Mouse (Mus musculus) hindbrain, embryonic 14.5 days (tissue): Measurements from ENCODE around the gene Babam2. TPM values are rescaled to one million over a fixed set of nuclear protein-coding genes. Genes with fewer than 3 reads are reported as not detected.

Experiments used
- ATAC-seq: fragments of 200-750 bp; cut with Nextera tagmentation; 2 replicates; pipeline ENCODE4 v1.8.0; 2017; ENCODE audit warnings: moderate number of reproducible peaks, mild to moderate bottlenecking, moderate TSS enrichment, moderate library complexity; ENCODE audit not compliant: low FRiP score
- DNase-seq: peaks from one replicate; pipeline ENCODE4 v3.0.0-alpha.2; 2015; ENCODE audit warnings: low spot score
- H3K27ac ChIP-seq: fragments of 300-500 bp; sonication (generic); 2 replicates; pipeline ENCODE4 v1.5.1; 2014; ENCODE audit warnings: mild to moderate bottlenecking, moderate library complexity
- H3K27me3 ChIP-seq: fragments of 300-500 bp; sonication (generic); 2 replicates; pipeline ENCODE4 v1.6.1; 2014; ENCODE audit warnings: mild to moderate bottlenecking, low read length, mixed read lengths; ENCODE audit not compliant: control insufficient read depth, insufficient read depth
- H3K36me3 ChIP-seq: fragments of 300-500 bp; sonication (generic); replicated peaks from 2 replicates; pipeline ENCODE4 v1.6.1; 2014; ENCODE audit not compliant: control insufficient read depth, insufficient read depth
- H3K4me1 ChIP-seq: fragments of 300-500 bp; sonication (generic); replicated peaks from 2 replicates; pipeline ENCODE4 v1.6.1; 2014; ENCODE audit warnings: antibody characterized with exemption, low read length, mixed read lengths; ENCODE audit not compliant: control insufficient read depth, insufficient read depth
- H3K4me2 ChIP-seq: fragments of 300-500 bp; sonication (generic); replicated peaks from 2 replicates; pipeline ENCODE4 v1.6.1; 2014; ENCODE audit warnings: mild to moderate bottlenecking, moderate library complexity
- H3K4me3 ChIP-seq: fragments of 300-500 bp; sonication (generic); replicated peaks from 2 replicates; pipeline ENCODE4 v1.5.1; 2014; ENCODE audit warnings: mild to moderate bottlenecking, low read length
- H3K9ac ChIP-seq: fragments of 300-500 bp; sonication (generic); 2 replicates; pipeline ENCODE4 v1.6.1; 2014
- H3K9me3 ChIP-seq: fragments of 300-500 bp; sonication (generic); 2 replicates; pipeline ENCODE4 v1.6.1; 2016; ENCODE audit warnings: low read length; ENCODE audit not compliant: control insufficient read depth
- WGBS: fragments of 180-500 bp; shearing (Covaris S2); extraction: QIAGEN DNeasy Blood & Tissue Kit; methylation state at CpG from one replicate; pipeline ENCODE4 v1.1.7; 2014; 5-methylcytosine and 5-hydroxymethylcytosine counted together
- polyA plus RNA-seq: library from polyadenylated mRNA; unstranded; fragments of >200 nt; fragmentation: Nextera tagmentation; extraction: Ambion mirVana; gene quantifications from 2 replicates; pipeline ENCODE4 v1.2.1, GENCODE M21; 2014

The Babam2 gene
- polyA plus RNA-seq, result 33.2 and 39.8 TPM in 2 replicates

DNA sequence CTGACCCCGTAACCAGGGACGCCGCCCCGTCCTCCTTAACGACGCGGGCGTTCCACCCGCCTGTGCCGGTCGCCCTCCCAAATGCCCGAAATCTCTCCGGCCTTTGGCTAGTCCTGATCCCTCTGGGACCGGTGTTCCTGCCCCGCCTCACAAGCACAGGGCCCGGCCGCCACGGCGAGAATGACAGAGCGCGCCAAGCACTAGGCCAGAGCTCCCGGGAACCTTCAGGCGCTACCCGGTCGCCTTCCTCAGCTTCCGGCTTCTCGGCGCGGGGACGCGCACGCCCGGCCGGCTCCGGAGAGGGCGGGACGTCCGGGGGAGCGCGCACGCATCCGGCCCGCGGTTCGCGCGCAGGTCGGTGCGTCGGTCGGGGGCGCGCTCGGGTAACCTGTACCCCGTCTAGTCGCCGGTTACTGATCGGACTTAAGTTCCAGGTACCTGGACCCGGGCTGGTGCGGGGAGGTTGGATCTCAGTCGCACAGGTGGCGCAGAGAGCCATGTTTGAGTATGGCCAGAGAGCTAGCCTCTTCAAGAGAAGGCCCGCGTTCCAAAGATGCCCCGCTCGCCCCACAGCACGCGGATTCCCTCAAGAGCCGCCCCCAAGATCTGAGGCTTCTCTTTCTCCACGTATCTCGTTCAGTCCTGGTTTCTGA, at the start of gene Babam2:
Babam2 (plus strand) TSS at position 41 of the 653 bp plus-strand sequence.
- Histone ChIP-seq H3K27me3 (no peaks in the 10 kb centered on the region), H3K4me2 (peak within 1 kb of the TSS; percentile 74), H3K4me1 (peaks cover 6% of the 10 kb centered on the region), H3K9ac (peak within 1 kb of the TSS; percentile 64), H3K27ac (peak within 1 kb of the TSS; percentile 92), H3K36me3 (peaks cover 3% of the 10 kb centered on the region), H3K9me3 (no peaks in the 10 kb centered on the region), H3K4me3 (peak within 1 kb of the TSS; percentile 56)
- ATAC-seq, result peak; percentile 94
- WGBS, result under 1% methylated on average over 71 of the region's 71 CpGs
- peak; percentile 91 for DNase-seq

DNA sequence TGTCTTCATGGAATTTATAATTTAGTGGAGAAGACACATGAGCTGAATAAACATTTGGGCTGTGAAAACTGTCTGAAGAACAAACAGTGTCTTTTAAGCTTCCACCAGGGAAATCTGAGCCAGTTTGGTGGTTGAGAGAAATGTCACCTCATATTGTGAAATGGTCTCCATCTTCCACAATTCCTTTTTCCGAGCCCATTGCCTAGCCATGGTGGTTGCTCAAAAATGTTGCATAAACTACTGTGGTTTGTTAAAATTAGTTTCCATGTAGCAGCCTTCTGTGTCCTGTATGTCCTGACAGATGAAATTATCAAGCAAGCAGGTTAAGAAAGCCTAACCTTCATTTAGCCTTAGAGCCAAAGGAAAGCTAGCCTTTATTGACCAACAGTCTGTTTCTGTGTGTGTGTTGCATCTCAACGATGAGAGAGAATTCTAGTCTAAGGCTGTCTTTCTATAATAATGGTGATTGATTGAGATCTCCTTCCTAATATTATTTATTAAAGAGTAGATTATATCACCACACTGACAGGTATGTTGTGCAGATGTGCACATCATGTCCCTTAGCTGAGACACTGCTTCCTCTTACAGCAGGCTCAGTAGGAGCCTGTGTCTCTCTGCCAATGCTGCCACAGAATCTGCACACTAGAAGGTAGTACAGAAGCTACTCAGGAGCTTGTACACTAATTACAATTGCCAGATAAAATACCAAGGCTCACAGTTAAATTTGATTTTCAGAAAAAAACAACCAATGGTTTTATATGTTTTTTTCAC, 46.8 kb upstream of the Babam2 start:
- DNase-seq, result no peak
- no peaks in the 10 kb centered on the region for H3K4me1 ChIP-seq
- H3K27ac ChIP-seq, result no peak overlapping the region
- H3K27me3 ChIP-seq, result no peaks in the 10 kb centered on the region
- WGBS, result 90% methylated on average over 2 of the region's 2 CpGs
- no peak overlapping the region for H3K4me3 ChIP-seq
- no peak for ATAC-seq
- H3K4me2 ChIP-seq, result no peak overlapping the region
- no peak overlapping the region for H3K9ac ChIP-seq
- H3K36me3 ChIP-seq, result no peaks in the 10 kb centered on the region
- H3K9me3 ChIP-seq, result no peaks in the 10 kb centered on the region

DNA sequence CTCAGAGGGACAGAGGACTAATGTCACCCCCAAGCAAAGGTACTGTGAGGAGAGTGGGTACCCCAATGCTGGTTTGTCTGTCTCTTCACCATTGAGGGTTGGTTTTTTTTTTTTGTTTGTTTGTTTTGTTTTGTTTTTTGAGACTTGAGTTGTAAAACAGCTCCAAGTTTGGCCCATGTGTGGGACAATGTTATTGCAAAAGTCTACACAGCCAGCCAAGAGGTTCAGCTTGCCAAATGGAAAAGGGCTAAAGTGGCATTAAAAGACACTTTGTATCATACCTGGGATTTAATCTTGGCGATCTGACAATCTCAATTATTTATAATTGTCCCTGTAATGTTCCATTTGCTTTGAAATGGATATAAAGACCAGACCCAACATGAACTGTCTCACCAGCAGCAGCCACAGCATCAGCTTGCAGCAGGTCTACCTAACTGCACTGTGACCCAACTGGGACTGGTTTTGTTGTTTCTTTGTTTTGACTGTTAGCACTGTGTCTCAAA, 41.7 kb upstream of the Babam2 start:
- no peaks in the 10 kb centered on the region for H3K27me3 ChIP-seq
- no peak overlapping the region for H3K27ac ChIP-seq
- no peak for ATAC-seq
- H3K9me3 ChIP-seq, result no peaks in the 10 kb centered on the region
- 88% methylated on average over 1 of the region's 1 CpGs for WGBS
- no peak overlapping the region for H3K4me3 ChIP-seq
- no peak for DNase-seq
- no peak overlapping the region for H3K4me2 ChIP-seq
- no peak overlapping the region for H3K9ac ChIP-seq
- H3K4me1 ChIP-seq, result no peaks in the 10 kb centered on the region
- no peaks in the 10 kb centered on the region; the same call in 1 of the 2 replicates for H3K36me3 ChIP-seq

DNA sequence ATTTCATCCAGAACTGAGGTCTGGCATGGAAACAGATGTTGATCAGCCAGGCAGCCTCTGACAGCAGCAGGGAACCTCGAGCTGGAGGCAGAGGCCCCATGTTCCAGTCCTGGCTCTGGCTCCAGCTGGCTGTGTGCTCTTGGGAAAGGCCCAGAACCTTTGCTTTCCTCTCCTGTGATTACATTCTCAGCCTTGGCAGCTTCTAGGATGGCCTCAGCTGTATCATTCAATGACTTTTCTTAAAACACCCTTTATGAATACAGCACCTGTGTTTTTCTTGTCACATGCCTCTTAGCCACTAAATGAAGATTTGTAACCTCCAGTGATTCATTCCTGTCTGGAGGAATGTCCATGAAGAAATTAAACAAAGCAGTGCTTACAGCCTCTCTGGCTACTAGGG, 31.3 kb upstream of the Babam2 start:
- Histone ChIP-seq H3K36me3 (no peaks in the 10 kb centered on the region), H3K4me2 (no peak overlapping the region), H3K9ac (no peak overlapping the region), H3K27ac (no peak overlapping the region), H3K27me3 (no peaks in the 10 kb centered on the region), H3K4me1 (no peaks in the 10 kb centered on the region), H3K9me3 (no peaks in the 10 kb centered on the region), H3K4me3 (no peak overlapping the region)
- ATAC-seq (no peak), DNase-seq (no peak)
- 39% methylated on average over 1 of the region's 1 CpGs for WGBS

GRCm38 (mm10) chr5:31668325-31668968, 29.0 kb upstream of the Babam2 start:
- no peaks in the 10 kb centered on the region for H3K27me3 ChIP-seq
- H3K4me2 ChIP-seq, result no peak overlapping the region
- H3K4me3 ChIP-seq, result no peak overlapping the region
- DNase-seq (no peak), ATAC-seq (no peak)
- H3K9ac ChIP-seq, result no peak overlapping the region
- no peak overlapping the region for H3K27ac ChIP-seq
- 64% methylated on average over 13 of the region's 13 CpGs for WGBS
- H3K4me1 ChIP-seq, result no peaks in the 10 kb centered on the region
- no peaks in the 10 kb centered on the region for H3K36me3 ChIP-seq
- H3K9me3 ChIP-seq, result no peaks in the 10 kb centered on the region

DNA sequence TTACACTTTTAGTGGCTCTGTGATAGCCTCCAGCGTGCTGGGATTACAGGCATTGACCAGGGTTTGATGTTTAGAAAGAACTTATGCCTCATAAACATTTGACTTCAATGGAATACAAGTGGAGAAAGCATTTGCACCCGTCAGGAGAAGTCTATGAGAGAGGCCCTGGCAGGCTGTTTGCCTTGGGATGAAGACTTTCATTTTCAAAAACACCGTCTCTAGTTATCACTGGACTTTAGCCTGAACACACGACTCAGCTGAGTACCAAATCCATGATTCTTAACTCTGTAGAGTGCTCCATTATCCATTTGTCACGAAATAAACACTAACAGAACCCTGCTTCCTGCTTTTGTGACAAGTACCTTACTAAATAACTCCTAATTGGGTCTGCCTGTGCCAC, 27.5 kb upstream of the Babam2 start:
- H3K9me3 ChIP-seq, result no peaks in the 10 kb centered on the region
- no peak overlapping the region for H3K4me2 ChIP-seq
- no peak overlapping the region for H3K4me3 ChIP-seq
- no peaks in the 10 kb centered on the region for H3K36me3 ChIP-seq
- H3K27ac ChIP-seq, result no peak overlapping the region
- H3K9ac ChIP-seq, result no peak overlapping the region
- H3K27me3 ChIP-seq, result no peaks in the 10 kb centered on the region
- H3K4me1 ChIP-seq, result no peaks in the 10 kb centered on the region
- no peak for DNase-seq
- 81% methylated on average over 5 of the region's 5 CpGs for WGBS
- no peak for ATAC-seq

GRCm38 (mm10) chr5:31671137-31671536, 26.3 kb upstream of the Babam2 start:
- H3K36me3 ChIP-seq, result no peaks in the 10 kb centered on the region
- H3K4me3 ChIP-seq, result no peak overlapping the region
- no peak overlapping the region for H3K9ac ChIP-seq
- H3K27ac ChIP-seq, result no peak overlapping the region
- no peaks in the 10 kb centered on the region for H3K4me1 ChIP-seq
- no peaks in the 10 kb centered on the region for H3K9me3 ChIP-seq
- no peak for DNase-seq
- no peaks in the 10 kb centered on the region for H3K27me3 ChIP-seq
- ATAC-seq, result no peak
- H3K4me2 ChIP-seq, result no peak overlapping the region
- WGBS, result 65% methylated on average over 2 of the region's 2 CpGs

GRCm38 (mm10) chr5:31673431-31673830, 24.1 kb upstream of the Babam2 start:
- Histone ChIP-seq H3K36me3 (no peaks in the 10 kb centered on the region), H3K4me1 (no peaks in the 10 kb centered on the region), H3K9ac (no peak overlapping the region), H3K27ac (no peak overlapping the region), H3K4me2 (no peak overlapping the region), H3K9me3 (no peaks in the 10 kb centered on the region), H3K4me3 (no peak overlapping the region), H3K27me3 (no peaks in the 10 kb centered on the region)
- WGBS, result 86% methylated on average over 2 of the region's 2 CpGs
- ATAC-seq (no peak), DNase-seq (no peak)

GRCm38 (mm10) chr5:31678000-31678399, 19.5 kb upstream of the Babam2 start:
- Histone ChIP-seq H3K9ac (no peak overlapping the region), H3K9me3 (no peaks in the 10 kb centered on the region), H3K4me2 (no peak overlapping the region), H3K27me3 (no peaks in the 10 kb centered on the region), H3K36me3 (no peaks in the 10 kb centered on the region), H3K4me1 (no peaks in the 10 kb centered on the region), H3K4me3 (no peak overlapping the region), H3K27ac (no peak overlapping the region)
- WGBS, result 91% methylated on average over 1 of the region's 1 CpGs
- ATAC-seq (no peak), DNase-seq (no peak)
